Mouse (Mus musculus): ENCODE measurements around the gene Wipi2. TPM values are rescaled to one million over a fixed set of nuclear protein-coding genes. Genes with fewer than 3 reads are reported as not detected.

Gene Wipi2
- total RNA-seq (2023), result 10 to 100 TPM; 54.0 to 58.0 TPM

GRCm38 (mm10) chr5:142627398-142627797 is at the start of gene Wipi2:
Gene Wipi2 (plus strand): TSS chr5:142627698.

DNA sequence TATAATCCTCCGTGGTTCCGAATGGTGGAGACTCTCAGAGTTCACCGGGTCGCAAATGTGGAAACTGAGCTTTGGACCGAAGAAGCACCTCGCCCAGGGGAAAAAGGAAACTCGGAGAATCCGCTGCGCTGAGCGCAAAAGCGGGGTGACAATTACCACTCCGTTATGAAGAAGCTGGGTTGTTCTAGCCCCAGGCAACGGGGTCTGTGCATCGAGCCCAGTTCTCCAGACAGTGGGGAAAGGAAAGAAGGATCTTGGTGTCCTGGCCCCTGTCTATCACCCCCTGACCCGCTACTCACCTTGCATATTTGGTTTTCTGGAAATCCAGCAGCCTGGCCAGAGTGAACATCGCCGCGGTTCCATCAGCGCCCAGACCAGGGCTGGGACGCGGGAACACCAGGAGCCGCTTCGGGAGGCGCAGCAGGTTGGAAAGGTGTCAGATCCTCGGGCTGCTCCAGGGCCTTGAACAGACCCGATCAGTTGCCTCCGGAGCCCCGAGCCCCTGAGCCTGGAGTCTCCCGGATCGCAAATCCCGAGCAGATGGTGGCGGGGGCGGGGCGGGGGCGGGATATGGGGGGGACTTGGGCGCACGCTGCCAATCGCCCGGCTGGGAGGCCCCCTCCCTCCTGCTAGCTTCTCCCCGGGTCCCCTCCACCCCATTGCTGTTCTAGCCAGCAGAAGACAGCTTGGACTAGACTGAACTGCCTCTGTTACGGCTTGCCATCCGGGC is 19.1 kb upstream of the Wipi2 start, which contains the start of gene Mmd2:
Gene Mmd2, minus strand, starts transcription at position 542 of the 730 bp plus-strand sequence.

GRCm38 (mm10) chr5:142692248-142692647 is 64.8 kb downstream of the Wipi2 start, which contains the start of gene Slc29a4:
Gene Slc29a4 (plus strand): TSS chr5:142692512.

Other genes starting within 250 kb of the Wipi2 start
- 10 to 100 TPM; 79.3 to 81.3 TPM for gene Foxk1, start 226.2 kb upstream of the Wipi2 start, total RNA-seq (2023)
- gene Ap5z1, start 163.8 kb upstream of the Wipi2 start, total RNA-seq (2023), result 10 to 100 TPM; 39.7 to 51.8 TPM
- not detected for gene Papolb, start 97.6 kb upstream of the Wipi2 start, total RNA-seq (2023)
- gene Radil, start 76.6 kb upstream of the Wipi2 start, total RNA-seq (2023), result not detected
- gene Mmd2, start 18.9 kb upstream of the Wipi2 start, total RNA-seq (2023), result not detected
- not detected for gene Slc29a4, start 64.8 kb downstream of the Wipi2 start, total RNA-seq (2023)
- 100 to 1,000 TPM; 217 to 251 TPM for gene Tnrc18, start 190.0 kb downstream of the Wipi2 start, total RNA-seq (2023)

All from monocyte, adult 59 days (primary cell).